Mouse (Mus musculus): Measurements from ENCODE around the gene Sgcd.

DNA sequence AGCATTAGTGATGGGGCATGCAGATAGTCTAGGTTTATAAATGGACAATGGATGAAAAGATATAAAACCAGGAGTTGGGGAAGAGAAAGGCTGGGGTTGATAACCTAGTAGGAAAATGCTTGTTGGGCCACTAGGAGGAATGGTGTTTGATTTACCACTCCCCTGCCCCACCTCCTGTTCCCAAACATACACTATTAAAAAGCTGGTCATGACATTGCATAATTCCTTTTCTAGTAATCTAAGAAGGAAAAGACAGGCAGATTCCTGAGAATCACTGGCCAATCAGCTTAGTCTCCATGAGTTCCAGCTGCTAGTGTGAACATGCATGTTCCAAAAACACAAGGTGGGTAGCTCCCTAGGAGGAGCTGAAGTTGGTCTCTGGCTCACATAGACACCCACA, 683.2 kb downstream of the Sgcd start:
- TF ChIP-seq ZC3H11A (IDR thresholded peaks at IDR 0.05; ENCODE audit: borderline replicate concordance, low read depth, low read length) (no peak), HCFC1 (IDR thresholded peaks at IDR 0.05; ENCODE audit: borderline replicate concordance, insufficient read depth, low read length) (no peak)
